Mouse (Mus musculus) activated CD4-positive, CD25-positive, alpha-beta regulatory T cell, adult 4 months (primary cell): ENCODE results near the gene Rbmx2. TPM values are rescaled to one million over a fixed set of nuclear protein-coding genes. Genes with fewer than 3 reads are reported as not detected.

ENCODE experiments used
- ATAC-seq: one replicate; pipeline ENCODE4 v1.8.0; 2017
- polyA plus RNA-seq, 2 experiments: library from polyadenylated mRNA; unstranded; fragments of 100-300 nt; shearing (Covaris generic); gene quantifications; one replicate each; pipeline ENCODE4 v1.2.1; 2017

Rbmx2 gene
- 10 to 100 TPM in 1 of 2 experiments, 1 to 10 TPM in 1; 8.2 to 19.8 TPM for polyA plus RNA-seq

GRCm38 (mm10) chrX:48694864-48695371, at the start of gene Rbmx2:
Gene Rbmx2 (plus strand): TSS chrX:48695004.
- peak; percentile 95 for ATAC-seq

- no peak for ATAC-seq
Observed at GRCm38 (mm10) chrX:48666807-48667206, 28.0 kb upstream of the Rbmx2 start.

- no peak for ATAC-seq
Observed at GRCm38 (mm10) chrX:48669588-48669987, 25.2 kb upstream of the Rbmx2 start.

- ATAC-seq, result no peak
Observed at GRCm38 (mm10) chrX:48671714-48672113, 23.1 kb upstream of the Rbmx2 start.

- no peak for ATAC-seq
Observed at GRCm38 (mm10) chrX:48674171-48674570, 20.6 kb upstream of the Rbmx2 start, which contains the start of gene Gpr119. Gene Gpr119 (minus strand): TSS chrX:48674478.

- ATAC-seq, result no peak
Observed at GRCm38 (mm10) chrX:48683451-48683850, 11.4 kb upstream of the Rbmx2 start.

GRCm38 (mm10) chrX:48683857-48684256, 10.9 kb upstream of the Rbmx2 start:
- no peak for ATAC-seq

- peak; percentile 43 for ATAC-seq
Observed at GRCm38 (mm10) chrX:48694460-48694859, 344 bp upstream of the Rbmx2 start.

GRCm38 (mm10) chrX:48709701-48710100, 14.9 kb downstream of the Rbmx2 start:
- no peak for ATAC-seq

- ATAC-seq, result peak; percentile 69
Observed at GRCm38 (mm10) chrX:48712846-48713245, 18.0 kb downstream of the Rbmx2 start.

GRCm38 (mm10) chrX:48754710-48755283, 60.0 kb downstream of the Rbmx2 start:
- ATAC-seq, result no peak

Other genes with a start within 250 kb of the Rbmx2 start
- 10 to 100 TPM; 29.1 to 30.6 TPM for gene Elf4, start 231.9 kb upstream of the Rbmx2 start, polyA plus RNA-seq
- gene Aifm1, start 181.4 kb upstream of the Rbmx2 start, polyA plus RNA-seq, result 10 to 100 TPM; 30.9 to 40.1 TPM
- 1 to 10 TPM; 1.0 to 1.4 TPM for gene Rab33a, start 175.7 kb upstream of the Rbmx2 start, polyA plus RNA-seq
- 10 to 100 TPM; 15.6 to 17.7 TPM for gene Zfp280c, start 100.5 kb upstream of the Rbmx2 start, polyA plus RNA-seq
- 10 to 100 TPM; 11.9 to 12.6 TPM for gene Slc25a14, start 71.6 kb upstream of the Rbmx2 start, polyA plus RNA-seq
- gene Gpr119, start 20.5 kb upstream of the Rbmx2 start, polyA plus RNA-seq, result not detected
- not detected for gene Gm595, start 182.7 kb downstream of the Rbmx2 start, polyA plus RNA-seq